Mouse (Mus musculus): ENCODE measurements around the gene Trim47. TPM values are rescaled to one million over a fixed set of nuclear protein-coding genes. Genes with fewer than 3 reads are reported as not detected.

Trim47 gene
- total and polyA plus RNA-seq, 2 experiments from 2014 or later = 42.8 to 89.0 TPM

GRCm38 (mm10) chr11:116086258-116087193 lies 40.5 kb downstream of the Trim47 start, which contains the start of gene Wbp2:
Wbp2 (minus strand) TSS chr11:116086995.
- 4% methylated on average over 39 of the region's 43 CpGs for WGBS
- Histone ChIP-seq H3K4me3 (ENCODE audit: low read depth, low read length) (peak within 1 kb of the TSS; percentile 59), H3K9ac (replicated peaks; ENCODE audit: low read depth, low read length) (peak within 1 kb of the TSS; percentile 37)

GRCm38 (mm10) chr11:116084166-116084565 lies 42.8 kb downstream of the Trim47 start:
- H3K9me3 ChIP-seq (replicated peaks; ENCODE audit: control insufficient read depth, low read length) = no peaks in the 10 kb centered on the region
- no peak overlapping the region for H3K4me3 ChIP-seq (ENCODE audit: low read depth, low read length)
- H3K4me2 ChIP-seq (ENCODE audit: low read depth, low read length) = no peak overlapping the region
- H3K36me3 ChIP-seq (replicated peaks; ENCODE audit: control insufficient read depth, insufficient read depth, low read length) = peaks cover 48% of the 10 kb centered on the region
- DNase-seq (ENCODE audit: low spot score) (no peak), ATAC-seq (ENCODE audit: insufficient read depth, low read depth) (no peak)
- no peak overlapping the region for H3K9ac ChIP-seq (replicated peaks; ENCODE audit: low read depth, low read length)
- H3K27me3 ChIP-seq (ENCODE audit: control insufficient read depth, insufficient read depth, low read length) = no peaks in the 10 kb centered on the region
- TF ChIP-seq CTCF (IDR thresholded peaks at IDR 0.05; ENCODE audit: low read depth) (no peak), EP300 (IDR thresholded peaks at IDR 0.05; ENCODE audit: low read depth) (no peak)
- H3K27ac ChIP-seq (ENCODE audit: low read depth) = no peak overlapping the region
- WGBS = 83% methylated on average over 6 of the region's 6 CpGs
- H3K4me1 ChIP-seq (ENCODE audit: control insufficient read depth, insufficient read depth) = peaks cover 15% of the 10 kb centered on the region; the same call in 1 of the 2 replicates

More at GRCm38 (mm10) chr11:116086258-116087193, 40.5 kb downstream of the Trim47 start, which contains the start of gene Wbp2:
- peaks cover 15% of the 10 kb centered on the region; the same call in 1 of the 2 replicates for H3K4me1 ChIP-seq (ENCODE audit: control insufficient read depth, insufficient read depth)
- H3K9me3 ChIP-seq (replicated peaks; ENCODE audit: control insufficient read depth, low read length) = no peaks in the 10 kb centered on the region
- H3K27ac ChIP-seq (ENCODE audit: low read depth) = peak within 1 kb of the TSS; percentile 88
- TF ChIP-seq EP300 (IDR thresholded peaks at IDR 0.05; ENCODE audit: low read depth) (peak; percentile 81), CTCF (IDR thresholded peaks at IDR 0.05; ENCODE audit: low read depth) (peak; percentile 25)
- peak; percentile 94 for ATAC-seq (ENCODE audit: insufficient read depth, low read depth)
- H3K4me2 ChIP-seq (ENCODE audit: low read depth, low read length) = peak within 1 kb of the TSS; percentile 68
- H3K27me3 ChIP-seq (ENCODE audit: control insufficient read depth, insufficient read depth, low read length) = no peaks in the 10 kb centered on the region
- peaks cover 25% of the 10 kb centered on the region for H3K36me3 ChIP-seq (replicated peaks; ENCODE audit: control insufficient read depth, insufficient read depth, low read length)
- peak; percentile 100 for DNase-seq (ENCODE audit: low spot score)

- Histone ChIP-seq H3K27me3 (ENCODE audit: control insufficient read depth, insufficient read depth, low read length) (no peaks in the 10 kb centered on the region), H3K4me1 (ENCODE audit: control insufficient read depth, insufficient read depth) (peaks cover 15% of the 10 kb centered on the region; the same call in 1 of the 2 replicates), H3K27ac (ENCODE audit: low read depth) (no peak overlapping the region), H3K4me3 (ENCODE audit: low read depth, low read length) (no peak overlapping the region), H3K9me3 (replicated peaks; ENCODE audit: control insufficient read depth, low read length) (no peaks in the 10 kb centered on the region), H3K9ac (replicated peaks; ENCODE audit: low read depth, low read length) (no peak overlapping the region), H3K4me2 (ENCODE audit: low read depth, low read length) (no peak overlapping the region), H3K36me3 (replicated peaks; ENCODE audit: control insufficient read depth, insufficient read depth, low read length) (peaks cover 54% of the 10 kb centered on the region)
- TF ChIP-seq CTCF (IDR thresholded peaks at IDR 0.05; ENCODE audit: low read depth) = no peak
- TF ChIP-seq EP300 (IDR thresholded peaks at IDR 0.05; ENCODE audit: low read depth) = no peak
- ATAC-seq (ENCODE audit: insufficient read depth, low read depth) (no peak), DNase-seq (ENCODE audit: low spot score) (no peak)
- 83% methylated on average over 14 of the region's 14 CpGs for WGBS
These were observed 43.8 kb downstream of the Trim47 start for GRCm38 (mm10) chr11:116083096-116083672.

GRCm38 (mm10) chr11:116081081-116081480 lies 45.9 kb downstream of the Trim47 start:
- no peak for DNase-seq (ENCODE audit: low spot score)
- no peak overlapping the region for H3K4me3 ChIP-seq (ENCODE audit: low read depth, low read length)
- H3K27ac ChIP-seq (ENCODE audit: low read depth) = no peak overlapping the region
- 79% methylated on average over 6 of the region's 6 CpGs for WGBS
- TF ChIP-seq EP300 (IDR thresholded peaks at IDR 0.05; ENCODE audit: low read depth) (no peak), CTCF (IDR thresholded peaks at IDR 0.05; ENCODE audit: low read depth) (peak; percentile 45; the same call in 1 of the 2 replicates)
- H3K9me3 ChIP-seq (replicated peaks; ENCODE audit: control insufficient read depth, low read length) = no peaks in the 10 kb centered on the region
- no peak overlapping the region for H3K4me2 ChIP-seq (ENCODE audit: low read depth, low read length)
- no peak for ATAC-seq (ENCODE audit: insufficient read depth, low read depth)
- peaks cover 54% of the 10 kb centered on the region for H3K36me3 ChIP-seq (replicated peaks; ENCODE audit: control insufficient read depth, insufficient read depth, low read length)
- peaks cover 7% of the 10 kb centered on the region; the same call in 1 of the 2 replicates for H3K4me1 ChIP-seq (ENCODE audit: control insufficient read depth, insufficient read depth)
- H3K27me3 ChIP-seq (ENCODE audit: control insufficient read depth, insufficient read depth, low read length) = no peaks in the 10 kb centered on the region
- no peak overlapping the region for H3K9ac ChIP-seq (replicated peaks; ENCODE audit: low read depth, low read length)

GRCm38 (mm10) chr11:116079511-116079910 lies 47.5 kb downstream of the Trim47 start:
- Histone ChIP-seq H3K4me1 (ENCODE audit: control insufficient read depth, insufficient read depth) (no peaks in the 10 kb centered on the region), H3K4me3 (ENCODE audit: low read depth, low read length) (no peak overlapping the region), H3K4me2 (ENCODE audit: low read depth, low read length) (no peak overlapping the region), H3K27me3 (ENCODE audit: control insufficient read depth, insufficient read depth, low read length) (no peaks in the 10 kb centered on the region), H3K36me3 (replicated peaks; ENCODE audit: control insufficient read depth, insufficient read depth, low read length) (peaks cover 54% of the 10 kb centered on the region), H3K9ac (replicated peaks; ENCODE audit: low read depth, low read length) (no peak overlapping the region), H3K9me3 (replicated peaks; ENCODE audit: control insufficient read depth, low read length) (no peaks in the 10 kb centered on the region), H3K27ac (ENCODE audit: low read depth) (no peak overlapping the region)
- no peak for TF ChIP-seq CTCF (IDR thresholded peaks at IDR 0.05; ENCODE audit: low read depth)
- no peak for TF ChIP-seq EP300 (IDR thresholded peaks at IDR 0.05; ENCODE audit: low read depth)
- ATAC-seq (ENCODE audit: insufficient read depth, low read depth) (no peak), DNase-seq (ENCODE audit: low spot score) (no peak)
- 69% methylated on average over 10 of the region's 10 CpGs for WGBS

Data from heart, postnatal 0 days (tissue).